Mouse (Mus musculus) liver, postnatal 0 days (tissue): ENCODE measurements around the gene Spdef.

Experiments
- CTCF ChIP-seq: sonication (generic); IDR thresholded peaks from 2 replicates; pipeline ENCODE4 v1.5.1; 2016; ENCODE audit warnings: antibody characterized with exemption, low read depth
- EP300 ChIP-seq: IDR thresholded peaks from 2 replicates; pipeline ENCODE4 v1.6.1; 2016; ENCODE audit warnings: antibody characterized with exemption, low read depth, mild to moderate bottlenecking

GRCm38 (mm10) chr17:27764453-27764852, 35.7 kb upstream of the Spdef start:
- TF ChIP-seq CTCF (peak; percentile 51), EP300 (no peak)
